Comparison of ENCODE assay signal across 8 mouse cellular contexts in genomic region chr10:80937646-80938045, GRCm38 (mm10). TPM values are rescaled to one million over a fixed set of nuclear protein-coding genes. Genes with fewer than 3 reads are reported as not detected.
DNase-seq lines count a peak whose midpoint lies in the region; ATAC-seq and TF ChIP-seq lines count a peak whose summit lies in the region.

No protein-coding gene starts in this region.

- H3K4me1 ChIP-seq in heart, embryonic 11.5 days (ENCODE audit: control insufficient read depth, insufficient read depth, low read length) = peaks cover 77% of the 10 kb centered on the region
- peaks cover 87% of the 10 kb centered on the region for H3K4me1 ChIP-seq in limb, embryonic 13.5 days

- H3K9ac ChIP-seq in heart, embryonic 11.5 days (ENCODE audit: low read depth, low read length) = peak overlapping the region; percentile 39; the same call in 1 of the 2 replicates
- no peak overlapping the region for H3K9ac ChIP-seq in limb, embryonic 13.5 days

- ATAC-seq in heart, embryonic 11.5 days (replicated peaks; ENCODE audit: insufficient number of reproducible peaks, low FRiP score, low TSS enrichment) = no peak
- peak; percentile 17 for ATAC-seq in Patski
- ATAC-seq in limb, embryonic 13.5 days (ENCODE audit: low FRiP score, low read depth) = no peak

- TF ChIP-seq CTCF in Patski (IDR thresholded peaks at IDR 0.05) = no peak

- no peaks in the 10 kb centered on the region for H3K9me3 ChIP-seq in heart, embryonic 11.5 days (replicated peaks; ENCODE audit: control insufficient read depth, low read length)
- H3K9me3 ChIP-seq in limb, embryonic 13.5 days = no peaks in the 10 kb centered on the region

- POLR2A ChIA-PET in Patski (lab: Charles Lee) = interaction anchor here (1.3 kb wide), 1 partner anchor 9 kb away, joined by 3 read pairs; no protein-coding TSS in a partner anchor

- H3K27me3 ChIP-seq in heart, embryonic 11.5 days (ENCODE audit: control insufficient read depth, insufficient read depth, low read length) = peaks cover 11% of the 10 kb centered on the region
- no peaks in the 10 kb centered on the region for H3K27me3 ChIP-seq in Patski
- peaks cover 20% of the 10 kb centered on the region for H3K27me3 ChIP-seq in limb, embryonic 13.5 days

- intact Hi-C loops in heart, postnatal 14 days (cut with DNase I) = no loop called here

- no peaks in the 10 kb centered on the region for H3K36me3 ChIP-seq in heart, embryonic 11.5 days (ENCODE audit: control insufficient read depth, insufficient read depth, low read length)
- no peaks in the 10 kb centered on the region for H3K36me3 ChIP-seq in limb, embryonic 13.5 days

- H3K27ac ChIP-seq in heart, embryonic 11.5 days (ENCODE audit: low read depth, low read length) = no peak overlapping the region
- peak overlapping the region; percentile 90 for H3K27ac ChIP-seq in limb, embryonic 13.5 days

- no peak for DNase-seq in heart, adult 8-10 months (ENCODE audit: low spot score)
- DNase-seq in Patski (ENCODE audit: low read depth, low spot score) = no peak
- DNase-seq in heart, postnatal 14 days = peak; percentile 62 to 73
- DNase-seq in testis, postnatal 14 days (ENCODE audit: low spot score) = peak; percentile 71
- no peak for DNase-seq in spleen, postnatal 14 days (ENCODE audit: low spot score in 2 of 2)
- no peak for DNase-seq in right cerebral cortex, postnatal 4 days

- H3K4me3 ChIP-seq in heart, embryonic 11.5 days (ENCODE audit: low read depth, low read length) = no peak overlapping the region
- H3K4me3 ChIP-seq in limb, embryonic 13.5 days = no peak overlapping the region

- CTCF ChIA-PET in Patski (lab: Charles Lee) = interaction anchor here (1.0 to 1.7 kb wide), 5 partner anchors 9 to 53 kb away, joined by 3 to 5 read pairs (median 3); partner anchors contain the start of gene Gadd45b

- 29% methylated on average over 8 of the region's 8 CpGs for WGBS in heart, embryonic 11.5 days (ENCODE audit: insufficient replicate concordance)
- 22% methylated on average over 8 of the region's 8 CpGs for WGBS in limb, embryonic 13.5 days

- in situ Hi-C loops in Patski (cut with MboI; ENCODE audit: low pct_unique_long_range_greater_than_20kb) = no loop called here

- peak overlapping the region; percentile 14; the same call in 1 of the 2 replicates for H3K4me2 ChIP-seq in heart, embryonic 11.5 days
- peak overlapping the region; percentile 73 for H3K4me2 ChIP-seq in limb, embryonic 13.5 days (replicated peaks)

RNA-seq across cellular contexts. Expression of gene Gadd45b, which starts 7.8 kb away (rescaled TPM):
- polyA plus RNA-seq in heart, embryonic 11.5 days (2014; fragmentation: Nextera tagmentation; extraction: Ambion mirVana) = 21.3 and 25.6 TPM in 2 replicates
- 10 to 100 TPM in 2 of 4 experiments, 1 to 10 TPM in 2; 5.0 to 18.1 (median 12.0) TPM for total RNA-seq in heart, adult 8-10 months (2022)
- polyA plus RNA-seq in Patski (2021) = 53.8 TPM
- total RNA-seq in heart, postnatal 14 days (2021) = 10 to 100 TPM; 13.6 to 17.2 TPM
- 32.3 and 32.7 TPM in 2 replicates for polyA plus RNA-seq in limb, embryonic 13.5 days (2015; fragmentation: Nextera tagmentation; extraction: Ambion mirVana)

RNA-seq across cellular contexts. Expression of gene Lmnb2, which starts 19.6 kb away (rescaled TPM):
- 7.9 and 11.6 TPM in 2 replicates for polyA plus RNA-seq in heart, embryonic 11.5 days (2014; fragmentation: Nextera tagmentation; extraction: Ambion mirVana)
- 1 to 10 TPM; 3.5 to 6.3 (median 4.8) TPM for total RNA-seq in heart, adult 8-10 months (2022)
- polyA plus RNA-seq in Patski (2021) = 24.7 TPM
- total RNA-seq in heart, postnatal 14 days (2021) = 1 to 10 TPM; 5.1 to 7.0 TPM
- polyA plus RNA-seq in limb, embryonic 13.5 days (2015; fragmentation: Nextera tagmentation; extraction: Ambion mirVana) = 54.6 and 63.2 TPM in 2 replicates

RNA-seq across cellular contexts. Expression of gene Timm13, which starts 36.9 kb away (rescaled TPM):
- 300 and 340 TPM in 2 replicates for polyA plus RNA-seq in heart, embryonic 11.5 days (2014; fragmentation: Nextera tagmentation; extraction: Ambion mirVana)
- total RNA-seq in heart, adult 8-10 months (2022) = 100 to 1,000 TPM; 117 to 135 (median 123) TPM
- 253 TPM for polyA plus RNA-seq in Patski (2021)
- total RNA-seq in heart, postnatal 14 days (2021) = 100 to 1,000 TPM; 145 to 161 TPM
- polyA plus RNA-seq in limb, embryonic 13.5 days (2015; fragmentation: Nextera tagmentation; extraction: Ambion mirVana) = 306 and 335 TPM in 2 replicates

Comparison
In these comparisons a context has a peak if more than half of its experiments do, and no peak if none do; other contexts are left out.
1. DNase-seq: peak in heart, postnatal 14 days (2 of 2) and testis, postnatal 14 days (single experiment); none in heart, adult 8-10 months (single experiment), Patski (single experiment), spleen, postnatal 14 days (0 of 2) and right cerebral cortex, postnatal 4 days (single experiment).